Mouse (Mus musculus): ENCODE results near the gene Slc9a8. TPM values are rescaled to one million over a fixed set of nuclear protein-coding genes. Genes with fewer than 3 reads are reported as not detected.

The Slc9a8 gene
- 14.9 and 15.7 TPM in 2 replicates for polyA plus RNA-seq (2015; fragmentation: Nextera tagmentation; extraction: Ambion mirVana)

DNA sequence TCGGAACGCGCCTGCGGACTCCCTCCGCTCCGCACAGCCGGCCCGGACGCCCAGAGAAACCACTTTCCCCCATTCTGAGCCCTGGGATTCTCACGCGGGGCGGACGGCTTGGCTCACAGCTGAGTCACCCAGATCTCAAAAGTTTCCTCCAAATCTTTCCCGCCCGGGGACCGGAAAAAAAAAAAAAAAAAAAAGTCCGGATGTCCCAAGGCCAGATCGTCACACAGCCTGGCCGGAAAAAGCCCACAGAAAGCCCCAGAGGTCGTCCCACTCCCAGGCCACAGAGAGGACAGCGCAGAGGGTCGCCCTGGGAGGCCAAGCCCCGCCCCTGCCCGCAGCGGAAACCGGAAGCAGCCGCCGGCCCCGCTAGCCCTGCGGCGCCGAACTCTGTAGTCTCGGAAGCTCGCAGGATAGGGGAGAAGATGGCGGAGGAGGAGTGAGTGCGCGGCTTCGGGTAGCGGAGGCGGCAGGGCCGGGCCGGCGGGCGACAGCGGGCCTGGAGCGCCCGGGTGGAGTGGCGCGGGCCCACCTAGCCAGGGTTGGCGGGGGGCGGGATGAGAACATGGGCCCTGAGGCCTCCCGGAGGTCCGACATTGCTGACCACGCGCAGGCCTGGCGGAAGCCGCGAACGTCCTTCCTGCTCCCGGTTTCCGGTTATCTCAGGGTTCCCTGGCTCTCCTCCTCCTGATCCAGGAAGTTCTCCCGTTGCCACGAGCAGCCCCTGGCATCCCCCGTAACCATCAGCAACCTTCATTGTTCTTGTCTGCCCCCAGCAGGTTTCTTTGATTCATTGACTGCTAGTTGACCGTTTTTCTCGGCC lies at the start of gene Slc9a8:
Gene Slc9a8, plus strand, starts transcription at position 383 of the 820 bp plus-strand sequence.
- Histone ChIP-seq H3K36me3 (ENCODE audit: control insufficient read depth, insufficient read depth) (peaks cover 26% of the 10 kb centered on the region), H3K4me1 (replicated peaks; ENCODE audit: control insufficient read depth, insufficient read depth, low read length) (peaks cover 7% of the 10 kb centered on the region; the same call in 1 of the 2 replicates), H3K4me2 (replicated peaks; ENCODE audit: low read depth) (peak within 1 kb of the TSS; percentile 86), H3K27ac (ENCODE audit: low read depth, low read length) (peak within 1 kb of the TSS; percentile 98), H3K4me3 (ENCODE audit: low read depth, low read length) (peak within 1 kb of the TSS; percentile 87), H3K9me3 (ENCODE audit: control insufficient read depth) (no peaks in the 10 kb centered on the region), H3K27me3 (replicated peaks; ENCODE audit: control insufficient read depth, insufficient read depth, low read length) (no peaks in the 10 kb centered on the region), H3K9ac (ENCODE audit: low read depth, low read length) (peak within 1 kb of the TSS; percentile 94)
- under 1% methylated on average over 64 of the region's 66 CpGs for WGBS
- peak; percentile 41 for TF ChIP-seq CTCF (IDR thresholded peaks at IDR 0.05; ENCODE audit: low read depth)
- ATAC-seq = peak; percentile 92

DNA sequence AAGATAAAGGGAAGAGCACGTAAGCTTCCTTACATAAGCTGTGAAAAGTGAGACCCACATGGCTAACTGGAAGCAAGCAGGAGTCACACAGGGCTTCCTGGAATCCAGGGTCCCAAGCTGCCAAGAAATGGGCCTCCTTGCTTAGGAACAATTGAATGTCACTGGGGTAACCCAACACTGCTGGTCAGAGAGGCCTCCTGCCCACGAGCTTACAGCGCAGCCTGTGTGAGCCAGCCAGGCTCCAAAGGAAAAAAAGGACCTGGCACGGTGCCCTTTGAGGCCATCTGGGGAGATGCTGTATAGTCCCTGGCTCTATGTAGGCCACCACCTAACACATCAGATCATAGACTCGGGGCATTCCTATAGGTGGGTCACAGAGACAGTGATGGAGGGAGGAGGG lies 48.2 kb upstream of the Slc9a8 start:
- H3K9me3 ChIP-seq (ENCODE audit: control insufficient read depth) = no peaks in the 10 kb centered on the region
- no peak overlapping the region for H3K27ac ChIP-seq (ENCODE audit: low read depth, low read length)
- no peak for TF ChIP-seq CTCF (IDR thresholded peaks at IDR 0.05; ENCODE audit: low read depth)
- ATAC-seq = no peak
- no peaks in the 10 kb centered on the region for H3K36me3 ChIP-seq (ENCODE audit: control insufficient read depth, insufficient read depth)
- H3K9ac ChIP-seq (ENCODE audit: low read depth, low read length) = no peak overlapping the region
- 59% methylated on average over 5 of the region's 5 CpGs for WGBS
- no peaks in the 10 kb centered on the region; the same call in 1 of the 2 replicates for H3K4me1 ChIP-seq (replicated peaks; ENCODE audit: control insufficient read depth, insufficient read depth, low read length)
- no peaks in the 10 kb centered on the region for H3K27me3 ChIP-seq (replicated peaks; ENCODE audit: control insufficient read depth, insufficient read depth, low read length)
- H3K4me2 ChIP-seq (replicated peaks; ENCODE audit: low read depth) = no peak overlapping the region
- no peak overlapping the region for H3K4me3 ChIP-seq (ENCODE audit: low read depth, low read length)

DNA sequence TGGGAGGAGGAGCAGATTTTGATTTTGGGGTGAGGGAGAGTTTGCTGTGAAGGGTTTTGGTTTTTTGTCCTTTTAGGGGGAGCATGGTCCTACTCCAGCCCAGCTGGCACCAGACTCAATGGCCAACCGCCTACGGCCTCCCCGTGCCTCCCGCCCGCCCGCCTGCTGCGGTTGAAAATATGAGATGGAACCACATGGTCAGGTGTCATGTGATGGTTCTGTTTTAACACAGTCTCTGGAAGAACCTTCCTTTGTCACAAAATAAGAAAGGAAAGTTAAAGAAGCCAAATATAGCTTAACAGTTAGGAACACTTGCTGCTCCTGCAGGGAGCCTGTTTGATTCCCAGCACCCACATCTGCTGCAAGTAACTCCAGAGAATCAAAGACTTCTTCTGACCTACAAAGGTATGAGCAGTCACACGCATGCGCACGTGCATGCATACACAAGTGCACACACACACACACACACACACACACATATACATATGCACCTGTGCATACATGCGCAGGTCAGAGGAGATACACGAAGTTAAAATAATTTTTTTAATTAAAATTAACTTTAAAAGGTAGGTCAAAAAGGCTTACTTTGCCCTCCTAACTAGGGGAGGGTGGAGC lies 47.2 kb upstream of the Slc9a8 start:
- Histone ChIP-seq H3K36me3 (ENCODE audit: control insufficient read depth, insufficient read depth) (no peaks in the 10 kb centered on the region), H3K27me3 (replicated peaks; ENCODE audit: control insufficient read depth, insufficient read depth, low read length) (no peaks in the 10 kb centered on the region), H3K4me3 (ENCODE audit: low read depth, low read length) (no peak overlapping the region), H3K9me3 (ENCODE audit: control insufficient read depth) (no peaks in the 10 kb centered on the region), H3K9ac (ENCODE audit: low read depth, low read length) (no peak overlapping the region), H3K27ac (ENCODE audit: low read depth, low read length) (no peak overlapping the region), H3K4me2 (replicated peaks; ENCODE audit: low read depth) (no peak overlapping the region), H3K4me1 (replicated peaks; ENCODE audit: control insufficient read depth, insufficient read depth, low read length) (no peaks in the 10 kb centered on the region; the same call in 1 of the 2 replicates)
- ATAC-seq = no peak
- 91% methylated on average over 12 of the region's 12 CpGs for WGBS
- TF ChIP-seq CTCF (IDR thresholded peaks at IDR 0.05; ENCODE audit: low read depth) = no peak

DNA sequence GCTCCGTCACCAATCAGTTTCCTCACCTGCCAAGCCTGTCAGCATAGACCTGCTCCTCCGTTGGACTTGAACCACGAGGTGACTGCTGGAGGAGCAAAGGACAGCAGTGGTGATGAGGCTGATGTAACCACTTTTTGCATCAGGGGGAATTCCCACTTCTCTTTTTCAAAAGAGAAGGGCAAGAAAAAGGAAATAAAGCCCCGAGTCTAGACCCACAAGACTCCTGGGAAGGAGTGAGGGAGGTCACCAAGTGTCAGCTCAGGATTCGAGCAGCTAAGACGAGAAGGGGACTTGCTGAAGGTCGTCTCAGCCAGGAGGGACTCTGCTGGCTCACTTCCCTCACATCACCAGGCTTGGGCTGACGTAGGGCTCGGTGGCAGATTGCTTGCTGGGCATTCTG lies 46.4 kb upstream of the Slc9a8 start:
- TF ChIP-seq CTCF (IDR thresholded peaks at IDR 0.05; ENCODE audit: low read depth) = no peak
- 58% methylated on average over 9 of the region's 9 CpGs for WGBS
- no peak overlapping the region for H3K27ac ChIP-seq (ENCODE audit: low read depth, low read length)
- ATAC-seq = peak; percentile 58
- H3K4me1 ChIP-seq (replicated peaks; ENCODE audit: control insufficient read depth, insufficient read depth, low read length) = no peaks in the 10 kb centered on the region; the same call in 1 of the 2 replicates
- no peak overlapping the region for H3K4me3 ChIP-seq (ENCODE audit: low read depth, low read length)
- no peak overlapping the region for H3K9ac ChIP-seq (ENCODE audit: low read depth, low read length)
- no peaks in the 10 kb centered on the region for H3K9me3 ChIP-seq (ENCODE audit: control insufficient read depth)
- no peaks in the 10 kb centered on the region for H3K36me3 ChIP-seq (ENCODE audit: control insufficient read depth, insufficient read depth)
- H3K27me3 ChIP-seq (replicated peaks; ENCODE audit: control insufficient read depth, insufficient read depth, low read length) = no peaks in the 10 kb centered on the region
- no peak overlapping the region for H3K4me2 ChIP-seq (replicated peaks; ENCODE audit: low read depth)

DNA sequence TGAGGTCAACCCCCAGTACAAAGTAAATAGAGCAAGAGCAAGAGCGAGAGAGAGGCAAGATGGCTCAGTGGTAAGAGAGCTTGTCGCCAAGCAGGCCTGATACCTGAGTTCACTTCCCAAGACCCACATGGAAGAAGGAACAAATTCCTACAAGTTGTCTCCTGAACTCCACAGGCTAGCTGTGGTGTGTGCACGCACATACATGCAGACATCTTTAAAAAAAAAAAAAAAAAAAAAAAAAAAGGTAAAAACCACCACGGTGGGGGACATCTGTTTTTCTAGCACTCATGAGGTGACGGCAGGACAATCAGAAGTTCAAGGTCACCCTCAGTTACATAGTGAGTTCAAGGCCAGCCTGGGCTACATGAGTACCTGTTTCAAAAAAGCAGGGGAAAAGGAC lies 45.8 kb upstream of the Slc9a8 start:
- Histone ChIP-seq H3K27ac (ENCODE audit: low read depth, low read length) (no peak overlapping the region), H3K36me3 (ENCODE audit: control insufficient read depth, insufficient read depth) (no peaks in the 10 kb centered on the region), H3K4me2 (replicated peaks; ENCODE audit: low read depth) (no peak overlapping the region), H3K4me1 (replicated peaks; ENCODE audit: control insufficient read depth, insufficient read depth, low read length) (peaks cover 5% of the 10 kb centered on the region; the same call in 1 of the 2 replicates), H3K27me3 (replicated peaks; ENCODE audit: control insufficient read depth, insufficient read depth, low read length) (no peaks in the 10 kb centered on the region), H3K9ac (ENCODE audit: low read depth, low read length) (no peak overlapping the region), H3K9me3 (ENCODE audit: control insufficient read depth) (no peaks in the 10 kb centered on the region), H3K4me3 (ENCODE audit: low read depth, low read length) (no peak overlapping the region)
- no peak for TF ChIP-seq CTCF (IDR thresholded peaks at IDR 0.05; ENCODE audit: low read depth)
- 86% methylated on average over 5 of the region's 5 CpGs for WGBS
- ATAC-seq = no peak

- Histone ChIP-seq H3K4me1 (replicated peaks; ENCODE audit: control insufficient read depth, insufficient read depth, low read length) (peaks cover 6% of the 10 kb centered on the region; the same call in 1 of the 2 replicates), H3K27ac (ENCODE audit: low read depth, low read length) (no peak overlapping the region), H3K4me3 (ENCODE audit: low read depth, low read length) (no peak overlapping the region), H3K27me3 (replicated peaks; ENCODE audit: control insufficient read depth, insufficient read depth, low read length) (no peaks in the 10 kb centered on the region), H3K9me3 (ENCODE audit: control insufficient read depth) (no peaks in the 10 kb centered on the region), H3K4me2 (replicated peaks; ENCODE audit: low read depth) (no peak overlapping the region), H3K36me3 (ENCODE audit: control insufficient read depth, insufficient read depth) (no peaks in the 10 kb centered on the region), H3K9ac (ENCODE audit: low read depth, low read length) (no peak overlapping the region)
- ATAC-seq = no peak
- WGBS = 76% methylated on average over 8 of the region's 8 CpGs
- no peak for TF ChIP-seq CTCF (IDR thresholded peaks at IDR 0.05; ENCODE audit: low read depth)
These were observed 45.4 kb upstream of the Slc9a8 start for GRCm38 (mm10) chr2:167376160-167376564.

Data from intestine, postnatal 0 days (tissue).